Mouse (Mus musculus) lung, embryonic 16.5 days (tissue): ENCODE measurements around the gene Ndst2. TPM values are rescaled to one million over a fixed set of nuclear protein-coding genes. Genes with fewer than 3 reads are reported as not detected.

ENCODE experiments used
- ATAC-seq: fragments of 200-750 bp; cut with Nextera tagmentation; 2 replicates; pipeline ENCODE4 v1.8.0; 2017; ENCODE audit warnings: low read depth, mild to moderate bottlenecking, moderate library complexity
- H3K27ac ChIP-seq: fragments of 300-500 bp; sonication (generic); 2 replicates; pipeline ENCODE4 v1.5.1; 2014; ENCODE audit warnings: mild to moderate bottlenecking, control low read depth, low read length
- H3K27me3 ChIP-seq: fragments of 300-500 bp; sonication (generic); 2 replicates; pipeline ENCODE4 v1.6.1; 2014; ENCODE audit warnings: low read depth, low read length, mixed read lengths; ENCODE audit not compliant: control insufficient read depth, insufficient read depth
- H3K36me3 ChIP-seq: fragments of 300-500 bp; sonication (generic); 2 replicates; pipeline ENCODE4 v1.6.1; 2014; ENCODE audit warnings: low read length; ENCODE audit not compliant: control insufficient read depth, insufficient read depth
- H3K4me1 ChIP-seq: fragments of 300-500 bp; sonication (generic); replicated peaks from 2 replicates; pipeline ENCODE4 v1.6.1; 2014; ENCODE audit warnings: low read length, mixed read lengths; ENCODE audit not compliant: control insufficient read depth, insufficient read depth
- H3K4me2 ChIP-seq: fragments of 300-500 bp; sonication (generic); 2 replicates; pipeline ENCODE4 v1.6.1; 2014; ENCODE audit warnings: low read depth, low read length, control low read depth
- H3K4me3 ChIP-seq: fragments of 300-500 bp; sonication (generic); 2 replicates; pipeline ENCODE4 v1.5.1; 2014; ENCODE audit warnings: mild to moderate bottlenecking, low read length, control low read depth
- H3K9ac ChIP-seq: fragments of 300-500 bp; sonication (generic); 2 replicates; pipeline ENCODE4 v1.6.1; 2014; ENCODE audit warnings: low read length, control low read depth
- H3K9me3 ChIP-seq: fragments of 300-500 bp; sonication (generic); 2 replicates; pipeline ENCODE4 v1.6.1; 2016; ENCODE audit warnings: low read length; ENCODE audit not compliant: control insufficient read depth
- WGBS: fragments of 180-500 bp; shearing (Covaris S2); extraction: QIAGEN DNeasy Blood & Tissue Kit; methylation state at CpG from one replicate; pipeline ENCODE4 v1.1.7; 2014; 5-methylcytosine and 5-hydroxymethylcytosine counted together
- polyA plus RNA-seq: library from polyadenylated mRNA; unstranded; fragments of >200 nt; fragmentation: Nextera tagmentation; extraction: Ambion mirVana; gene quantifications from 2 replicates; pipeline ENCODE4 v1.2.1, GENCODE M21; 2015

Gene Ndst2
- polyA plus RNA-seq, 1 experiment from 2014 or later: 29.9 TPM

- peak overlapping the region; percentile 90 for H3K27ac ChIP-seq
- H3K36me3 ChIP-seq: peaks cover 14% of the 10 kb centered on the region
Observed at GRCm38 (mm10) chr14:20768581-20768980, 34.2 kb upstream of the Ndst2 start.

GRCm38 (mm10) chr14:20767936-20768335 is 33.6 kb upstream of the Ndst2 start:
- peaks cover 14% of the 10 kb centered on the region for H3K36me3 ChIP-seq
- 60% methylated on average over 7 of the region's 7 CpGs for WGBS
- H3K27ac ChIP-seq: peak overlapping the region; percentile 90
- H3K4me2 ChIP-seq: no peak overlapping the region
- no peaks in the 10 kb centered on the region for H3K9me3 ChIP-seq
- no peaks in the 10 kb centered on the region for H3K27me3 ChIP-seq
- H3K4me3 ChIP-seq: no peak overlapping the region
- H3K9ac ChIP-seq: no peak overlapping the region
- H3K4me1 ChIP-seq: peaks cover 17% of the 10 kb centered on the region
- ATAC-seq: peak; percentile 16; the same call in 1 of the 2 replicates

More at GRCm38 (mm10) chr14:20768581-20768980, 34.2 kb upstream of the Ndst2 start:
- H3K9me3 ChIP-seq: no peaks in the 10 kb centered on the region
- no peak overlapping the region for H3K9ac ChIP-seq
- H3K4me2 ChIP-seq: no peak overlapping the region
- no peak overlapping the region for H3K4me3 ChIP-seq
- peaks cover 23% of the 10 kb centered on the region for H3K4me1 ChIP-seq
- no peaks in the 10 kb centered on the region for H3K27me3 ChIP-seq
- ATAC-seq: peak; percentile 93
- 34% methylated on average over 5 of the region's 5 CpGs for WGBS

GRCm38 (mm10) chr14:20765642-20766258 is 31.4 kb upstream of the Ndst2 start:
- H3K9ac ChIP-seq: no peak overlapping the region
- peak; percentile 48 for ATAC-seq
- H3K27me3 ChIP-seq: no peaks in the 10 kb centered on the region
- 34% methylated on average over 12 of the region's 12 CpGs for WGBS
- no peak overlapping the region for H3K4me3 ChIP-seq
- peaks cover 14% of the 10 kb centered on the region for H3K36me3 ChIP-seq
- H3K27ac ChIP-seq: no peak overlapping the region
- peaks cover 9% of the 10 kb centered on the region for H3K4me1 ChIP-seq
- no peaks in the 10 kb centered on the region for H3K9me3 ChIP-seq
- H3K4me2 ChIP-seq: no peak overlapping the region

- H3K27ac ChIP-seq: no peak overlapping the region
- peaks cover 18% of the 10 kb centered on the region for H3K36me3 ChIP-seq
- 84% methylated on average over 5 of the region's 5 CpGs for WGBS
- no peak overlapping the region for H3K9ac ChIP-seq
- H3K4me2 ChIP-seq: no peak overlapping the region
- no peaks in the 10 kb centered on the region for H3K27me3 ChIP-seq
- no peak for ATAC-seq
- peaks cover 9% of the 10 kb centered on the region for H3K4me1 ChIP-seq
- H3K9me3 ChIP-seq: no peaks in the 10 kb centered on the region
- no peak overlapping the region for H3K4me3 ChIP-seq
Observed at GRCm38 (mm10) chr14:20764942-20765341, 30.6 kb upstream of the Ndst2 start.

GRCm38 (mm10) chr14:20758768-20759435 is 24.5 kb upstream of the Ndst2 start:
- ATAC-seq: no peak
- H3K27me3 ChIP-seq: no peaks in the 10 kb centered on the region
- H3K4me1 ChIP-seq: no peaks in the 10 kb centered on the region
- no peak overlapping the region for H3K27ac ChIP-seq
- H3K36me3 ChIP-seq: peaks cover 34% of the 10 kb centered on the region
- H3K4me2 ChIP-seq: no peak overlapping the region
- no peak overlapping the region for H3K4me3 ChIP-seq
- no peaks in the 10 kb centered on the region for H3K9me3 ChIP-seq
- WGBS: 69% methylated on average over 8 of the region's 8 CpGs
- H3K9ac ChIP-seq: no peak overlapping the region

GRCm38 (mm10) chr14:20757370-20757907 is 23.1 kb upstream of the Ndst2 start:
- no peaks in the 10 kb centered on the region for H3K27me3 ChIP-seq
- no peak for ATAC-seq
- no peak overlapping the region for H3K4me3 ChIP-seq
- H3K27ac ChIP-seq: no peak overlapping the region
- no peak overlapping the region for H3K4me2 ChIP-seq
- no peaks in the 10 kb centered on the region for H3K4me1 ChIP-seq
- H3K9me3 ChIP-seq: no peaks in the 10 kb centered on the region
- peaks cover 33% of the 10 kb centered on the region for H3K36me3 ChIP-seq
- H3K9ac ChIP-seq: no peak overlapping the region
- 91% methylated on average over 22 of the region's 22 CpGs for WGBS

GRCm38 (mm10) chr14:20753792-20754191 is 19.4 kb upstream of the Ndst2 start:
- no peak overlapping the region for H3K9ac ChIP-seq
- no peak overlapping the region for H3K4me3 ChIP-seq
- H3K36me3 ChIP-seq: peaks cover 21% of the 10 kb centered on the region
- WGBS: 71% methylated on average over 3 of the region's 3 CpGs
- H3K27ac ChIP-seq: no peak overlapping the region
- no peaks in the 10 kb centered on the region for H3K4me1 ChIP-seq
- no peak for ATAC-seq
- H3K9me3 ChIP-seq: no peaks in the 10 kb centered on the region
- no peaks in the 10 kb centered on the region for H3K27me3 ChIP-seq
- no peak overlapping the region for H3K4me2 ChIP-seq

- no peaks in the 10 kb centered on the region for H3K27me3 ChIP-seq
- H3K4me1 ChIP-seq: no peaks in the 10 kb centered on the region
- peaks cover 3% of the 10 kb centered on the region; the same call in 1 of the 2 replicates for H3K36me3 ChIP-seq
- no peak overlapping the region for H3K4me2 ChIP-seq
- 83% methylated on average over 5 of the region's 5 CpGs for WGBS
- H3K27ac ChIP-seq: no peak overlapping the region
- H3K9me3 ChIP-seq: no peaks in the 10 kb centered on the region
- H3K9ac ChIP-seq: no peak overlapping the region
- ATAC-seq: no peak
- H3K4me3 ChIP-seq: no peak overlapping the region
Observed at GRCm38 (mm10) chr14:20750503-20750902, 16.1 kb upstream of the Ndst2 start.

- Histone ChIP-seq H3K9ac (no peak overlapping the region), H3K27me3 (no peaks in the 10 kb centered on the region), H3K4me3 (no peak overlapping the region), H3K27ac (no peak overlapping the region), H3K9me3 (no peaks in the 10 kb centered on the region), H3K4me1 (no peaks in the 10 kb centered on the region), H3K36me3 (peaks cover 2% of the 10 kb centered on the region; the same call in 1 of the 2 replicates), H3K4me2 (no peak overlapping the region)
- ATAC-seq: no peak
- 88% methylated on average over 4 of the region's 4 CpGs for WGBS
Observed at GRCm38 (mm10) chr14:20749494-20750051, 15.2 kb upstream of the Ndst2 start.
